Mouse (Mus musculus): ENCODE measurements at regions not wholly inside any gene's neighbourhood (a gene's known extent, or its start where the extent isn't known, plus 50 kb on each side); places are given as distances from the start of the nearest gene placed in this dataset.

DNA sequence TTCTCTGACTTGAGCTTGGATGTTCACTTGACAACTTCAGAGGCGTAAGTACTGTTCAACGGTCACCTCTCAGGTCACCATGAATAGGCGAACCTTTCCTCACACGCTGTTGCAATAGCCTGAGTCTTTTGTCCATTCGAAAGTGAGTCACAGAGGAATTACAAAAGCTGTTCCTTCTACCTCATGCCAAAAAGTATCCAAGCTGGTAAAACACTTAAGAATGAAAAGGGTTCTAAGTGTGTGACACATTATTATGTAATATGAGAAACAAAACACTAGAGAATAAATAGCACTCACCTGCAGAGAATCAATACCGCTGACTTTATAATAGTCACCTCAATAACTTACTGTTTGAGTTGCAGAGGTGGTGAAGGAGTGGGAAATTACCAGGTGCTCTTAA lies 86.0 kb upstream of the Pbx1 start:
- no peak for TF ChIP-seq POLR2A (IDR thresholded peaks at IDR 0.05; ENCODE audit: low read depth, low read length)
- no peak for TF ChIP-seq CTCF (IDR thresholded peaks at IDR 0.05; ENCODE audit: extremely low read depth, insufficient read length, insufficient replicate concordance, low read depth, low read length)
